Mouse (Mus musculus) liver, adult (tissue): ENCODE data around the gene Prkar2b.

Experiments
- GATA4 ChIP-seq: IDR thresholded peaks from 2 replicates; pipeline ENCODE4 v1.6.1; 2014; ENCODE audit warnings: mild to moderate bottlenecking, low read length; ENCODE audit not compliant: insufficient replicate concordance

Prkar2b gene

DNA sequence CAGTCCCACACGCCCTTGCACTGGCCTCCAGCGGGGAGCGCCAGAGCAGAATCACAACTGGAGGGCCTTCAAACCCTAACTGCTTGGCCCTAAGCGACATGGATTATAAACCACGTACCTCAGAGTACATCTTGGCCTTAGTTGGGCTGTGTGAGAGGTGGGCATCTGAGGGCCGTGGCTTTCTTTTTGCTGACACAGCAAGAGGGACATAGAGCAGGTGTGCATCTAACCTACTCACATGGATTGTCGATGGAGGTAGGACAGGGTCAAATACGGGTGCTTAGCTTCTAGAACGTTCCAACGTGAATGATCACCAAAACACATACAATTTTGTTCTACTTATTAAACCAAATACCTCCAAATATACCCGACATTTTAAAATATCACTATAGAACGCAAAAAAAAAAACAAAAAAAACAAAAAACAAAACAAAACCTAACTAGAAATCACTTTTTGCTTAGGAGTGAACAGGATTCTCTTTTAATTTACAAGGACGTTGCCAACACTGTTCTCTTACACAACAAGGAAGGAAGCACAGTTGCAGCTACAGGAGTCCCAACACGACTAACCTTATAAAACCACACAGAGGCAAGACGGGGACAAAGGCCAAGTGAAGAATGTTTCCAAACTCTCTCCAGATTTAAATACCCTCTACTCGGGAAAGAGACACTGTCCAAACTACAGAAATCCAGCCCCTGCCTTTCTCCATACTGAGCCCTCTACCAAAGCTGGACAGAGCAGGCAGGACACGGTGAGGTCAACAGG, 15.3 kb downstream of the Prkar2b start:
- TF ChIP-seq GATA4, result no peak

GRCm38 (mm10) chr12:32044487-32045134, 16.5 kb downstream of the Prkar2b start:
- no peak for TF ChIP-seq GATA4

DNA sequence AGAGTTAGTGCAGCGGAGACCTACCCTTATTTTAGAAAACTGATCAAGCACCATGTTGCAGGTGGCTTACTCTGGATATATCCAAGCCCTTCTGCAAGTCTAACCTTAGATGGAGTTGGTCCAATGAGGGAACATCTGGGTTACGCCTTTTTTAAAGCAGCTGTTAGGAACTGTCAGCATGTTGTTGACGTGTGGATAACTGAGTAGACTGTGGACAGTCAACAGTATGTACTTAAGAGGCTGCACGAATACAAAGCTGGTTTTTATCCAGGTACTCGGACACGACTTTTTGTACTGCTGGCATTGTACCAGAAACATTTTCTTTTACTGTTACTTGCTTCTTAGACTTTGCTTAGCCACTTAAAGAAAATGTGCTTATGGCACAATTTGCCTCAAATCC, 27.6 kb downstream of the Prkar2b start:
- no peak for TF ChIP-seq GATA4

DNA sequence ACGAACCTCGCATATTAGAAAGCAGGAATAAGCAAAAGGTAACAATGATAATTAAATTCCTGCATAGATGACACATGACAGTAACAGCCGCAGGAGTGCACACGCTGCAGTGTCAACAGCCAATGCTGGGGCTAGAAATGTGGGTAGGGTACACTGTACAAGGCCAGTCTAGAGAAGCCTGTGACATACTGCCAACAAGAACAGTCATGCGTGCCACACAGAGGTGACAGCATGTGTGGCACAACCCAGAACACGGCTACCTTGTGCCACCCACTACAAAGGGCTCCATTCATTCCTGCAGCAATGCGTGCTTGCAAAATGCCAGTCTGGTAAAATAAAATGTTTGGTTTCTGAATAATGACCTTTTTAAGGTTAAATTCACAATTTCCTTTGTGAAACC, 28.2 kb downstream of the Prkar2b start:
- TF ChIP-seq GATA4, result no peak

GRCm38 (mm10) chr12:32018376-32018750, 42.7 kb downstream of the Prkar2b start:
- TF ChIP-seq GATA4, result no peak

- no peak for TF ChIP-seq GATA4
Observed at GRCm38 (mm10) chr12:32017636-32018375, 43.3 kb downstream of the Prkar2b start.

- no peak for TF ChIP-seq GATA4
Observed at GRCm38 (mm10) chr12:32016472-32016871, 44.6 kb downstream of the Prkar2b start.

DNA sequence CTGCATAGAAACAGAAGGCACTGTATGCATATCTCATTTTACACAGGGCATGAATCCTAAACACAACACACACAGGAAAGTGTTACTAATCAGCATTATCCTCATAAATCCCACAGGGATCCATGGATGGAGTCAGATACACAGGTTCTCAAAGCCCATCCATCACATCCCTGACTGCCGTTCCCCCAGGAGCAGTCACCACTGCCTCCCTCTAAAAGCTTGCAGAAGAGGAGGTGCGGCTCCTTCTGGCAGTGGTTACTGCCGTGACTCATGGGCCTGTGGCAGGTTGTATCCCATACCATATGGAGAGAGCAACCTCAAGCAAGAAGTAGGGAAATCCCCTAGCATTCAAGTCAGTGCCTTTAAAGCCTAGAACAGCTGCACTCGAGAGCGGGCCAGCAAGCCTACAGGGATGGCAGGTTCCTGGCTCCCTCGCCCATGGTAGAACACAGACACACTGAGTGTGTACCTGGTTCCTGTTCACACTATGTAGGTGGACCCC, 45.8 kb downstream of the Prkar2b start:
- no peak for TF ChIP-seq GATA4

DNA sequence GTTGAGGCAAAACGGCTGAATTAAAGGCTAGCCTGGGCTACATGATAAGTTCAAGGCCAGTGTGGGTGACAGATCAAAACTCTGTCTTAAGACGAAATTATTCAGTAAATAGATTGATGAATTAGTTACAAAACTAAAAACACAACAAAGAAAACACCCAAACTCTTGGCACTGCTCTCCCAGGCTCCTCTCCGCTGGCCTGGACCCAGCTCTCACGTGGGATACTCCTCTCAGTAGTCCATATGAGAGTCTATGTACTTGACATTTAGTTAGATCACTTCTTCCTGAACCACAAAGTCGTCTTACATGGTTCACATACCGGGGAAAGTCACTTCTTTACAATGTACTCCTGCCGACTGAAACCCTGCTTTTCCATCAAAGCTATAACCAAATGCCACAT, 46.3 kb downstream of the Prkar2b start:
- TF ChIP-seq GATA4, result no peak

DNA sequence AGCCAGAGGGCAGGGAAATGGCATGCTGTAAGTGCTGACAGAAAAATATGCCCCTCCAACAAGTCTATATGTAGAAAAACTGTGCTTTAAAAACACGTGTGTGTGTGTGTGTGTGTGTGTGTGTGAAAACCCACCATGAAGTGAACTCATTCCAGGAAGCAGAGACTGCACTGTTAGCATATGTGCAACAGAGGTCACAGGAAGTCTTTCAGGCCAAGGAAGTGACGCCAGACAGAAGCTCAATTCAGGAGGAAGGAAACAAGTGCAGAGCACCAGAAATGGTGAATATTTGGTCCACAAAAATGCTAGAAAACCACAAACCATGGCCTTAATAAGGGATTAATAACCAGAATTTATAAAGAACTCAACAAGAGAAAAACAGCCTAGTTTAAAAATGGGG, 48.9 kb downstream of the Prkar2b start:
- no peak for TF ChIP-seq GATA4

- TF ChIP-seq GATA4, result no peak
Observed at GRCm38 (mm10) chr12:32011128-32011527, 50.0 kb downstream of the Prkar2b start.

DNA sequence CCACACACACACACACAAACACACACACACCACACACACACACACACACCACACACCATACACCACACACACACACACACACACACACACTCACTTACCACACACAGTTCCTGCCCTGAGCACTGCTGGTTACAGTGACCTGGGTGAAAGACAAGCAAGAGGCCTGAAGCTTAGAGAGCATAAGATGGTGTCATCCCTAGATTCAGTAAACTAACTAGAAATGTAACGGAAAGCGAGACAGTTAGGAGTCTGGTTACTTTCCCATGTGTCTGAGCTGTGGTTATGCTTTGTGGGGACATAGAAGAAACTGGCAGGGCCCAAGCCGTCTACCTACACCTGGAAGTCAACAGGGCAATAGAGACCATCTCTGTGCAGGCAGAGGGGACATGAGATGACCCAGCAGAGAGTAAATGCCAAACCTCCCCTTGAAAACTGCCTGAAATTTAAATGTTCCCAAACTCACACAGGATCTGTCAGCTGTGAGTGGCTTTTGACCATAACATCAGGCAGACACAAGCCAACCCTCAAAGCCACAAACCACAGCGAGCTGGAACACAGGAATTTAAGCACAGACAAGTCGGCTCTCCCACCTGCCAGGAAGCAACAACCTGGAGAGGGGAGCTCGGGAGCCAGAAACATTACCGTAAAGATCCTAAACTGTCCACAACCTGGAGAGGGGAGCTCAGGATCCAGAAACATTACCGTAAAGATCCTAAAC, 51.7 kb downstream of the Prkar2b start:
- TF ChIP-seq GATA4, result no peak

DNA sequence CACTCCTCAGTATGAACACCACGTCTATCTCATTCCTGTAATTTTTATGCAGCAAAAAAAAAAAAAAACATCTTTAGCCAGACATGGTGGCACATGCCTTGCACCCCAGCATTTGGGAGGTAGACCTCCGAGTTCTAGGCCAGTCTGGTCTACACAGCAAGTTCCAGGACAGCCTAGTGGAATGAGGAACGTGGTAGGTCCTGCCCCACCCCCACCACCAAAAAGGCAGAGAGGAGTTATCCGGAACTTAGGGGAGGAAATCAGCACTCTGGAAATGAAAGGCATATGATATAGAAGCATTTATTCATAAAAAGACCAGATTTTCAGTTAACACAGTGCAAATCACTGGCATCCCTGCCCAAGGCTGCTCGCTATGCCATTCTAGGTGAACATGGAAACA, 52.4 kb downstream of the Prkar2b start:
- no peak for TF ChIP-seq GATA4

GRCm38 (mm10) chr12:32007646-32008045, 53.5 kb downstream of the Prkar2b start:
- no peak for TF ChIP-seq GATA4

GRCm38 (mm10) chr12:32007040-32007439, 54.1 kb downstream of the Prkar2b start:
- no peak for TF ChIP-seq GATA4
